Mouse (Mus musculus) spleen, adult 10 weeks (tissue): Measurements from ENCODE around the gene Hrnr. TPM values are rescaled to one million over a fixed set of nuclear protein-coding genes. Genes with fewer than 3 reads are reported as not detected.

Experiments
- polyA plus RNA-seq: library from polyadenylated mRNA; stranded (reverse); fragments of 350-450 nt; fragmentation: Illumina TruSeq; extraction: RNeasy Lipid Tissue Mini Kit (QIAGEN cat#74804); gene quantifications from one replicate; pipeline ENCODE4 v1.2.3, GENCODE M21; 2015; ENCODE audit warnings: low replicate concordance; ENCODE audit not compliant: insufficient read depth

Gene Hrnr
- polyA plus RNA-seq = not detected

GRCm38 (mm10) chr3:93319449-93319848 lies at the start of gene Hrnr:
Hrnr (plus strand) TSS chr3:93319749.

DNA sequence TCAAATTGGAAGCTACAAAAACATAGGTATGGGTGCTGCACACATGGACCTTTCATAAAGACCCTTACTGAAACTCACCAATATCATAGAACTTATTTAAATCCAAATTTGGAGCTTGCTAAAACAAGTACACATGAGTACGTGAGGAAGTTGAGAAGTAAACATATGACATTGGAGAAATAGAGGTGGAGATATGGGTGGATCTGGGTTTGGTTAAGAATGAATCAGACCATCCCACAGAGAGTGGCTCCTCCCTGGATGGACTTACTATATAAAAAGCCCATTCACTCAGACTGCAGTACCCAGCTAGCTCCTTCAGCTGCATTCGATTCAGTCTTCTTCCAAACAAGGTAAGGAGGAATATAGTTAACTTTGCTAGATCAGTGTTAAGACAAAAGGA lies 46.3 kb upstream of the Hrnr start, which contains the start of gene Flg:
Flg (plus strand) TSS at position 301 of the 400 bp plus-strand sequence.

Other genes starting within 250 kb of the Hrnr start
- gene Crnn, start 175.0 kb upstream of the Hrnr start, polyA plus RNA-seq = not detected
- gene Flg2, start 122.5 kb upstream of the Hrnr start, polyA plus RNA-seq = not detected
- gene Flg, start 46.2 kb upstream of the Hrnr start, polyA plus RNA-seq = not detected
- gene Rptn, start 74.0 kb downstream of the Hrnr start, polyA plus RNA-seq = not detected
- gene Tchh, start 122.6 kb downstream of the Hrnr start, polyA plus RNA-seq = not detected
- not detected for gene Tchhl1, start 149.0 kb downstream of the Hrnr start, polyA plus RNA-seq
- 965 TPM for gene S100a11, start 200.7 kb downstream of the Hrnr start, polyA plus RNA-seq
- gene S100a10, start 235.3 kb downstream of the Hrnr start, polyA plus RNA-seq = 335 TPM